Comparison of ENCODE assay signal across 13 mouse cellular contexts in the genomic region with DNA sequence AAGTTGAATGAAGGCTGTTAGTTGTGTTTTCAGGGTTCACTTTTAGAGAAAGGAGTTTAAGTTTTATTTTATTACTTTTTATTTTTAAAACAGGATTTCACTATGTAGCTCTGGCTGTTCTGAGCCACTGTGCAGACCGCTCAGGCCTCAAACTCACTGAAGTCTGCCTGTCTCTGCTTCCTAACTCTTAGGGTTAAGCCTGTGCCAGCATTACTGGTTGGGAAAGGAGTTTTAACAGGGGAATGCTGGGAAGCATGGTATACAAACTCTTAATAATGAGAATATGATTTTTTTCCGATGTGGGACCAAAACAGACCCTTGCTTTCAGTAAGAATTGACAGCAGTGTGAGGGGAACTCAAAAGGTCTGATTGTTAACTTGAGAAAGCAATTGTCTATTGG. TPM values are rescaled to one million over a fixed set of nuclear protein-coding genes. Genes with fewer than 3 reads are reported as not detected.
A peak's percentile ranks its signal among the peaks of the same experiment; 100 is the strongest.
DNase-seq lines count a peak whose midpoint lies in the region; ATAC-seq and TF ChIP-seq lines count a peak whose summit lies in the region.
"Had no signal": no experiment of that assay in that cellular context is flagged by ENCODE, and none has a peak within 500 bp of the region (broad histone marks: within the 10 kb centered on the region; RNA-seq: fewer than 3 reads in every experiment).

No protein-coding gene starts in this region.

- H3K9ac ChIP-seq in heart, embryonic 14.5 days (ENCODE audit: low read length): peak overlapping the region; percentile 60
- no peak overlapping the region for H3K9ac ChIP-seq in midbrain, postnatal 0 days (replicated peaks; ENCODE audit: low read length, poor library complexity, severe bottlenecking)
- H3K9ac ChIP-seq in midbrain, embryonic 15.5 days: no peak overlapping the region
- 0 out of 2 replicates have a peak overlapping the region, but pooled peaks have one; percentile 13 for H3K9ac ChIP-seq in intestine, postnatal 0 days (ENCODE audit: low read depth, low read length)
- peak overlapping the region; percentile 23 for H3K9ac ChIP-seq in stomach, embryonic 16.5 days (ENCODE audit: low read length)
- H3K9ac ChIP-seq in midbrain, embryonic 11.5 days (ENCODE audit: low read length): no peak overlapping the region

- H3K36me3 ChIP-seq in heart, embryonic 14.5 days (ENCODE audit: control insufficient read depth, insufficient read depth, low read length): peaks cover 7% of the 10 kb centered on the region; the same call in 1 of the 2 replicates
- H3K36me3 ChIP-seq in midbrain, postnatal 0 days (ENCODE audit: insufficient read depth, low read length): no peaks in the 10 kb centered on the region
- no peaks in the 10 kb centered on the region for H3K36me3 ChIP-seq in midbrain, embryonic 15.5 days (replicated peaks)
- H3K36me3 ChIP-seq in intestine, postnatal 0 days (ENCODE audit: control insufficient read depth, insufficient read depth): peaks cover 4% of the 10 kb centered on the region; the same call in 1 of the 2 replicates
- no peaks in the 10 kb centered on the region for H3K36me3 ChIP-seq in stomach, embryonic 16.5 days (ENCODE audit: control insufficient read depth, insufficient read depth, low read length)
- H3K36me3 ChIP-seq in midbrain, embryonic 11.5 days (ENCODE audit: control insufficient read depth, insufficient read depth, low read length): no peaks in the 10 kb centered on the region

- peaks cover 2 to 39% of the 10 kb centered on the region in 2 experiments for H3K4me1 ChIP-seq in heart, embryonic 14.5 days (ENCODE audit: control insufficient read depth in 2 of 2, insufficient read depth in 2 of 2, low read length in 2 of 2)
- 0 out of 2 replicates have a peak, but pooled peaks cover 8% of the 10 kb centered on the region for H3K4me1 ChIP-seq in midbrain, postnatal 0 days (ENCODE audit: insufficient read depth, low read length)
- H3K4me1 ChIP-seq in midbrain, embryonic 15.5 days: peaks cover 14% of the 10 kb centered on the region; the same call in 1 of the 2 replicates
- H3K4me1 ChIP-seq in intestine, postnatal 0 days (replicated peaks; ENCODE audit: control insufficient read depth, insufficient read depth, low read length): no peaks in the 10 kb centered on the region; the same call in 1 of the 2 replicates
- peaks cover 22% of the 10 kb centered on the region for H3K4me1 ChIP-seq in stomach, embryonic 16.5 days (ENCODE audit: control insufficient read depth, insufficient read depth, low read length)
- H3K4me1 ChIP-seq in midbrain, embryonic 11.5 days (ENCODE audit: control insufficient read depth, insufficient read depth, low read length): peaks cover 5% of the 10 kb centered on the region

- H3K9me3 ChIP-seq in heart, embryonic 14.5 days (ENCODE audit: control insufficient read depth, low read length): no peaks in the 10 kb centered on the region
- no peaks in the 10 kb centered on the region for H3K9me3 ChIP-seq in midbrain, postnatal 0 days (ENCODE audit: low read length)
- no peaks in the 10 kb centered on the region for H3K9me3 ChIP-seq in midbrain, embryonic 15.5 days
- no peaks in the 10 kb centered on the region for H3K9me3 ChIP-seq in intestine, postnatal 0 days (ENCODE audit: control insufficient read depth)
- no peaks in the 10 kb centered on the region for H3K9me3 ChIP-seq in stomach, embryonic 16.5 days (replicated peaks; ENCODE audit: control insufficient read depth, low read length)
- no peaks in the 10 kb centered on the region for H3K9me3 ChIP-seq in midbrain, embryonic 11.5 days (ENCODE audit: control insufficient read depth, low read length)

- H3K27ac ChIP-seq in heart, embryonic 14.5 days (replicated peaks in 1 of 2; ENCODE audit: control insufficient read depth in 1 of 2, insufficient read depth in 1 of 2, low read depth in 2 of 2, low read length in 2 of 2): peak overlapping the region; percentile 62 to 71
- H3K27ac ChIP-seq in midbrain, postnatal 0 days (ENCODE audit: low read depth, low read length): no peak overlapping the region
- H3K27ac ChIP-seq in midbrain, embryonic 15.5 days: no peak overlapping the region
- H3K27ac ChIP-seq in intestine, postnatal 0 days (ENCODE audit: low read depth, low read length): peak overlapping the region; percentile 28; the same call in 1 of the 2 replicates
- H3K27ac ChIP-seq in stomach, embryonic 16.5 days (ENCODE audit: low read length): peak overlapping the region; percentile 17; the same call in 1 of the 2 replicates
- H3K27ac ChIP-seq in midbrain, embryonic 11.5 days (ENCODE audit: low read depth, low read length): no peak overlapping the region

- no peak for DNase-seq in heart, adult 8-10 months (ENCODE audit: low spot score)
- DNase-seq in midbrain, postnatal 0 days (ENCODE audit: low spot score): no peak
- no peak for DNase-seq in adrenal gland, postnatal 36 days
- no peak for DNase-seq in midbrain, embryonic 11.5 days (ENCODE audit: low spot score, missing footprints)
- DNase-seq: cerebellum, adult 9-11 months; gastrocnemius, postnatal 10 days; midbrain, embryonic 14.5 days; thymus, postnatal 25 days had no signal

- ATAC-seq in heart, embryonic 14.5 days (ENCODE audit: insufficient number of reproducible peaks, insufficient read depth, low FRiP score, low read depth): no peak
- ATAC-seq in midbrain, postnatal 0 days (ENCODE audit: low FRiP score): no peak
- ATAC-seq in midbrain, embryonic 15.5 days (replicated peaks): no peak
- no peak for ATAC-seq in intestine, postnatal 0 days
- no peak for ATAC-seq in stomach, embryonic 16.5 days (ENCODE audit: insufficient read depth, low FRiP score)
- ATAC-seq in midbrain, embryonic 11.5 days (ENCODE audit: low FRiP score): no peak

- peak overlapping the region in 1 of 2 experiments; percentile 95; a peak in 1 of 4 replicates for H3K4me3 ChIP-seq in heart, embryonic 14.5 days (ENCODE audit: control insufficient read depth in 1 of 2, insufficient read depth in 1 of 2, low read depth in 1 of 2, low read length in 2 of 2)
- H3K4me3 ChIP-seq in midbrain, postnatal 0 days (ENCODE audit: low read depth, low read length): no peak overlapping the region
- H3K4me3 ChIP-seq in midbrain, embryonic 15.5 days: no peak overlapping the region
- H3K4me3 ChIP-seq in intestine, postnatal 0 days (ENCODE audit: low read depth, low read length): 0 out of 2 replicates have a peak overlapping the region, but pooled peaks have one; percentile 11
- peak overlapping the region; percentile 21 for H3K4me3 ChIP-seq in stomach, embryonic 16.5 days (replicated peaks; ENCODE audit: low read length)
- no peak overlapping the region for H3K4me3 ChIP-seq in midbrain, embryonic 11.5 days (ENCODE audit: low read depth, low read length)

- peak overlapping the region; percentile 79 for H3K4me2 ChIP-seq in heart, embryonic 14.5 days (ENCODE audit: low read length)
- H3K4me2 ChIP-seq in midbrain, postnatal 0 days (ENCODE audit: low read depth, low read length, poor library complexity, severe bottlenecking): 0 out of 2 replicates have a peak overlapping the region, but pooled peaks have one; percentile 32
- H3K4me2 ChIP-seq in midbrain, embryonic 15.5 days: no peak overlapping the region
- peak overlapping the region; percentile 80 for H3K4me2 ChIP-seq in intestine, postnatal 0 days (replicated peaks; ENCODE audit: low read depth)
- H3K4me2 ChIP-seq in stomach, embryonic 16.5 days (ENCODE audit: low read depth, low read length): peak overlapping the region; percentile 78
- H3K4me2 ChIP-seq in midbrain, embryonic 11.5 days: no peak overlapping the region; the same call in 1 of the 2 replicates

- H3K27me3 ChIP-seq in heart, embryonic 14.5 days (ENCODE audit: control insufficient read depth, insufficient read depth, low read length): no peaks in the 10 kb centered on the region
- H3K27me3 ChIP-seq in midbrain, postnatal 0 days (ENCODE audit: insufficient read depth, low read length): no peaks in the 10 kb centered on the region; the same call in 1 of the 2 replicates
- no peaks in the 10 kb centered on the region for H3K27me3 ChIP-seq in midbrain, embryonic 15.5 days (replicated peaks)
- no peaks in the 10 kb centered on the region for H3K27me3 ChIP-seq in intestine, postnatal 0 days (replicated peaks; ENCODE audit: control insufficient read depth, insufficient read depth, low read length)
- H3K27me3 ChIP-seq in stomach, embryonic 16.5 days (ENCODE audit: control insufficient read depth, insufficient read depth, low read length): no peaks in the 10 kb centered on the region
- H3K27me3 ChIP-seq in midbrain, embryonic 11.5 days (ENCODE audit: control insufficient read depth, insufficient read depth, low read length): no peaks in the 10 kb centered on the region

- TF ChIP-seq CTCF in midbrain, postnatal 0 days (IDR thresholded peaks at IDR 0.05): no peak
- no peak for TF ChIP-seq CTCF in intestine, postnatal 0 days (IDR thresholded peaks at IDR 0.05; ENCODE audit: low read depth)

- WGBS in heart, embryonic 14.5 days: 57% methylated on average over 2 of the region's 2 CpGs
- WGBS in midbrain, postnatal 0 days: 58% methylated on average over 2 of the region's 2 CpGs
- WGBS in midbrain, embryonic 15.5 days: 59% methylated on average over 2 of the region's 2 CpGs
- WGBS in intestine, postnatal 0 days: 58% methylated on average over 2 of the region's 2 CpGs
- 62% methylated on average over 2 of the region's 2 CpGs for WGBS in stomach, embryonic 16.5 days
- WGBS in midbrain, embryonic 11.5 days: 66% methylated on average over 2 of the region's 2 CpGs

RNA-seq across cellular contexts. Expression of gene Ppfibp1, which starts 1.9 kb away (rescaled TPM):
- polyA plus RNA-seq in heart, embryonic 14.5 days (2014; fragmentation: Nextera tagmentation; extraction: Ambion mirVana): 50.6 and 62.7 TPM in 2 replicates
- total RNA-seq in heart, adult 8-10 months (2022): 100 to 1,000 TPM; 101 to 127 (median 122) TPM
- 23.7 and 25.0 TPM in 2 replicates for total RNA-seq in midbrain, postnatal 0 days (2014; rRNA removed)
- 21.6 and 25.4 TPM in 2 replicates for polyA plus RNA-seq in midbrain, postnatal 0 days (2015; fragmentation: Nextera tagmentation; extraction: Ambion mirVana)
- polyA plus RNA-seq in midbrain, embryonic 15.5 days (2015; fragmentation: Nextera tagmentation; extraction: Ambion mirVana): 16.1 and 17.8 TPM in 2 replicates
- 32.3 and 32.4 TPM in 2 replicates for polyA plus RNA-seq in intestine, postnatal 0 days (2015; fragmentation: Nextera tagmentation; extraction: Ambion mirVana)
- 51.4 and 53.4 TPM in 2 replicates for polyA plus RNA-seq in stomach, embryonic 16.5 days (2015; fragmentation: Nextera tagmentation; extraction: Ambion mirVana)
- total RNA-seq in adrenal gland, postnatal 36 days (2021): 100 to 1,000 TPM in 1 of 2 experiments, 10 to 100 TPM in 1; 97.4 to 115 TPM
- 30.2 and 30.7 TPM in 2 replicates for polyA plus RNA-seq in midbrain, embryonic 11.5 days (2014; fragmentation: Nextera tagmentation; extraction: Ambion mirVana)

RNA-seq across cellular contexts. Expression of gene Smco2, which starts 40.3 kb away (rescaled TPM):
- 0.31 TPM in 1 of 2 replicates, not detected in the other for polyA plus RNA-seq in heart, embryonic 14.5 days (2014; fragmentation: Nextera tagmentation; extraction: Ambion mirVana)
- 1 to 10 TPM in 3 of 4 experiments, under 1 TPM in 1; 0.90 to 3.8 (median 2.7) TPM for total RNA-seq in heart, adult 8-10 months (2022)
- not detected in 2 replicates for total RNA-seq in midbrain, postnatal 0 days (2014; rRNA removed)
- not detected in 2 replicates for polyA plus RNA-seq in midbrain, postnatal 0 days (2015; fragmentation: Nextera tagmentation; extraction: Ambion mirVana)
- polyA plus RNA-seq in midbrain, embryonic 15.5 days (2015; fragmentation: Nextera tagmentation; extraction: Ambion mirVana): not detected in 2 replicates
- not detected in 2 replicates for polyA plus RNA-seq in intestine, postnatal 0 days (2015; fragmentation: Nextera tagmentation; extraction: Ambion mirVana)
- polyA plus RNA-seq in stomach, embryonic 16.5 days (2015; fragmentation: Nextera tagmentation; extraction: Ambion mirVana): not detected in 2 replicates
- total RNA-seq in adrenal gland, postnatal 36 days (2021): not detected
- not detected in 2 replicates for polyA plus RNA-seq in midbrain, embryonic 11.5 days (2014; fragmentation: Nextera tagmentation; extraction: Ambion mirVana)
- total RNA-seq: gastrocnemius, postnatal 10 days; layer of hippocampus, postnatal 10 days had no signal
- polyA plus RNA-seq: midbrain, embryonic 14.5 days had no signal

Comparison
In these comparisons a context has a peak if more than half of its experiments do, and no peak if none do; other contexts are left out.
1. H3K4me2 ChIP-seq: peak in heart, embryonic 14.5 days (single experiment), midbrain, postnatal 0 days (single experiment), intestine, postnatal 0 days (single experiment) and stomach, embryonic 16.5 days (single experiment); none in midbrain, embryonic 15.5 days (single experiment) and midbrain, embryonic 11.5 days (single experiment).
2. H3K27ac ChIP-seq: peak in heart, embryonic 14.5 days (2 of 2), intestine, postnatal 0 days (single experiment) and stomach, embryonic 16.5 days (single experiment); none in midbrain, postnatal 0 days (single experiment), midbrain, embryonic 15.5 days (single experiment) and midbrain, embryonic 11.5 days (single experiment).
3. H3K4me3 ChIP-seq: peak in intestine, postnatal 0 days (single experiment) and stomach, embryonic 16.5 days (single experiment); none in midbrain, postnatal 0 days (single experiment), midbrain, embryonic 15.5 days (single experiment) and midbrain, embryonic 11.5 days (single experiment).
4. H3K9ac ChIP-seq: peak in heart, embryonic 14.5 days (single experiment), intestine, postnatal 0 days (single experiment) and stomach, embryonic 16.5 days (single experiment); none in midbrain, postnatal 0 days (single experiment), midbrain, embryonic 15.5 days (single experiment) and midbrain, embryonic 11.5 days (single experiment).